In the genomic region with DNA sequence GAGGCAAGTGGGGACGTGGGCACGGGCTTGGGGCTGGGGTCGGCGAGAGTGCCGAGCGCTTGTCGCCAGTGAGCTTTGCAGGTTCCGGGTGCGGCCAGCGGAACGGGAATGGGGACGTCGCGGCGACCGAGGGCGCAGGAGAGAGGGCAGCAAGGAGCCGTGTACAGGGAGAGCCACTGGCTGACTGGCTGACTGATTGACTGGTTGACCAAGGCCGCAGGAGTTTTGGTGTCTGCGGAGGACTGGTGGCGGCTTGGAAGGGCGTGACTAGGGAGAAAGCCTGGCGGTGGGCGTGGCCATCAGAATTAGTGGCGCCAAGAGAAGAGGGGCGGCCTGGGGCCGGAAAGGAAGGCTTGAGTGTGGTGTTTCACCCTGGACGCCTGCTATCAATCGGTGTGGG, we compare ENCODE assay signal across 8 mouse cellular contexts. TPM values are rescaled to one million over a fixed set of nuclear protein-coding genes. Genes with fewer than 3 reads are reported as not detected.
DNase-seq lines count a peak whose midpoint lies in the region; ATAC-seq and TF ChIP-seq lines count a peak whose summit lies in the region.
"Not testable (repeated sequence)": the region's sequence is repeated elsewhere in the genome, so short reads cannot be mapped to it uniquely, and the experiment has no call there.

No protein-coding gene starts in this region.

- not testable (repeated sequence) for TF ChIP-seq EP300 in stomach, postnatal 0 days (optimal IDR thresholded peaks at IDR 0.05)

- TF ChIP-seq POLR2A in myocyte (IDR thresholded peaks at IDR 0.05; ENCODE audit: insufficient read length, low read depth): not testable (repeated sequence)

- H3K9ac ChIP-seq in embryonic facial prominence, embryonic 11.5 days (replicated peaks; ENCODE audit: low read length): not testable (repeated sequence)
- H3K9ac ChIP-seq in hindbrain, embryonic 14.5 days: peak overlapping the region; percentile 63
- H3K9ac ChIP-seq in lung, embryonic 14.5 days: peak overlapping the region; percentile 70
- H3K9ac ChIP-seq in stomach, postnatal 0 days (ENCODE audit: low read length): peak overlapping the region; percentile 76

- CTCF ChIA-PET in Patski (lab: Charles Lee): not testable (repeated sequence)

- peak overlapping the region; percentile 55 for H3ac ChIP-seq in myocyte (ENCODE audit: control insufficient read depth, insufficient read length)

- not testable (repeated sequence) for TF ChIP-seq CTCF in Patski (IDR thresholded peaks at IDR 0.05); gastrocnemius, adult 2 months (IDR thresholded peaks at IDR 0.05); layer of hippocampus, adult 2 months (conservative IDR thresholded peaks at IDR 0.05); lung, embryonic 14.5 days (IDR thresholded peaks at IDR 0.05; ENCODE audit: low read depth); stomach, postnatal 0 days (IDR thresholded peaks at IDR 0.05; ENCODE audit: low read depth)

- peak overlapping the region; percentile 57 for H3K4me3 ChIP-seq in embryonic facial prominence, embryonic 11.5 days (ENCODE audit: low read depth, low read length)
- H3K4me3 ChIP-seq in gastrocnemius, adult 2 months: peak overlapping the region; percentile 75
- peak overlapping the region; percentile 64 for H3K4me3 ChIP-seq in hindbrain, embryonic 14.5 days (replicated peaks; ENCODE audit: low read length)
- H3K4me3 ChIP-seq in layer of hippocampus, adult 2 months: peak overlapping the region; percentile 93
- peak overlapping the region; percentile 63 for H3K4me3 ChIP-seq in lung, embryonic 14.5 days (ENCODE audit: low read depth, low read length)
- peak overlapping the region; percentile 52 for H3K4me3 ChIP-seq in myocyte
- peak overlapping the region; percentile 74 for H3K4me3 ChIP-seq in stomach, postnatal 0 days (ENCODE audit: low read depth, low read length)

- 0% methylated on average over 11 of the region's 29 CpGs for WGBS in embryonic facial prominence, embryonic 11.5 days
- 0% methylated on average over 13 of the region's 29 CpGs for WGBS in hindbrain, embryonic 14.5 days
- WGBS in lung, embryonic 14.5 days: 1% methylated on average over 11 of the region's 29 CpGs
- 0% methylated on average over 12 of the region's 29 CpGs for WGBS in stomach, postnatal 0 days

- H3K4me2 ChIP-seq in embryonic facial prominence, embryonic 11.5 days (ENCODE audit: low read depth, low read length); myocyte (ENCODE audit: low read depth): not testable (repeated sequence)
- peak overlapping the region; percentile 75 for H3K4me2 ChIP-seq in hindbrain, embryonic 14.5 days (replicated peaks)
- H3K4me2 ChIP-seq in lung, embryonic 14.5 days: peak overlapping the region; percentile 78
- peak overlapping the region; percentile 73 for H3K4me2 ChIP-seq in stomach, postnatal 0 days (replicated peaks; ENCODE audit: low read depth)

- not testable (repeated sequence) for H3K36me3 ChIP-seq in embryonic facial prominence, embryonic 11.5 days (replicated peaks; ENCODE audit: control insufficient read depth, insufficient read depth, low read depth, low read length); myocyte (ENCODE audit: control insufficient read depth, insufficient read depth); stomach, postnatal 0 days (ENCODE audit: control insufficient read depth, insufficient read depth, low read length)
- H3K36me3 ChIP-seq in hindbrain, embryonic 14.5 days (replicated peaks; ENCODE audit: control insufficient read depth, insufficient read depth): peaks cover 40% of the 10 kb centered on the region
- peaks cover 45% of the 10 kb centered on the region for H3K36me3 ChIP-seq in lung, embryonic 14.5 days (ENCODE audit: insufficient read depth)

- H3K27ac ChIP-seq in embryonic facial prominence, embryonic 11.5 days (replicated peaks; ENCODE audit: low read depth, low read length); layer of hippocampus, adult 2 months; lung, embryonic 14.5 days (ENCODE audit: low read depth); stomach, postnatal 0 days (replicated peaks): not testable (repeated sequence)
- H3K27ac ChIP-seq in gastrocnemius, adult 2 months: peak overlapping the region; percentile 98; the same call in 1 of the 2 replicates
- 0 out of 2 replicates have a peak overlapping the region, but pooled peaks have one; percentile 88 for H3K27ac ChIP-seq in hindbrain, embryonic 14.5 days

- not testable (repeated sequence) for H3K27me3 ChIP-seq in Patski; embryonic facial prominence, embryonic 11.5 days (ENCODE audit: control insufficient read depth, insufficient read depth, low read length); hindbrain, embryonic 14.5 days (ENCODE audit: control insufficient read depth, insufficient read depth, low read length); lung, embryonic 14.5 days (ENCODE audit: insufficient read depth, low read length); myocyte (ENCODE audit: control insufficient read depth, insufficient read depth, insufficient read length); stomach, postnatal 0 days (ENCODE audit: control insufficient read depth, insufficient read depth, low read length)

- POLR2A ChIA-PET in Patski (lab: Charles Lee): not testable (repeated sequence)

- H3K9me3 ChIP-seq in embryonic facial prominence, embryonic 11.5 days (replicated peaks; ENCODE audit: control insufficient read depth, low read length); hindbrain, embryonic 14.5 days (ENCODE audit: control insufficient read depth, low read length); lung, embryonic 14.5 days (ENCODE audit: low read depth, low read length); stomach, postnatal 0 days (ENCODE audit: control insufficient read depth, low read length): not testable (repeated sequence)

- ATAC-seq in Patski: peak; percentile 58
- peak; percentile 78 for ATAC-seq in embryonic facial prominence, embryonic 11.5 days (replicated peaks; ENCODE audit: insufficient number of reproducible peaks, low FRiP score, low TSS enrichment, low read depth)
- ATAC-seq in hindbrain, embryonic 14.5 days (ENCODE audit: low FRiP score): peak; percentile 55; the same call in 1 of the 2 replicates
- peak; percentile 69 for ATAC-seq in lung, embryonic 14.5 days (ENCODE audit: insufficient read depth)
- peak; percentile 60 for ATAC-seq in stomach, postnatal 0 days (ENCODE audit: low FRiP score, low TSS enrichment)

- in situ Hi-C loops in Patski (cut with MboI; ENCODE audit: low pct_unique_long_range_greater_than_20kb): loop anchor here (10.0 kb wide), 1 partner anchor 224 kb away; a partner anchor contains a TSS

- intact Hi-C loops in gastrocnemius, adult 2 months (cut with DNase I): loop anchor here (5.0 to 10.0 kb wide), 2 partner anchors 227 to 374 kb away; a partner anchor contains a TSS

- not testable (repeated sequence) for DNase-seq in Patski (ENCODE audit: low read depth, low spot score); embryonic facial prominence, embryonic 11.5 days (ENCODE audit: low spot score); gastrocnemius, adult 2 months; hindbrain, embryonic 14.5 days (ENCODE audit: low spot score); layer of hippocampus, adult 2 months (ENCODE audit: low spot score in 2 of 2); lung, embryonic 14.5 days; stomach, postnatal 0 days (ENCODE audit: low spot score)

- H3K79me2 ChIP-seq in myocyte (ENCODE audit: control insufficient read depth, insufficient read depth): not testable (repeated sequence)

- not testable (repeated sequence) for H3K4me1 ChIP-seq in embryonic facial prominence, embryonic 11.5 days (ENCODE audit: control insufficient read depth, insufficient read depth, low read length); hindbrain, embryonic 14.5 days (replicated peaks; ENCODE audit: control insufficient read depth, insufficient read depth, low read length); lung, embryonic 14.5 days (ENCODE audit: insufficient read depth); stomach, postnatal 0 days (replicated peaks; ENCODE audit: control insufficient read depth, insufficient read depth)

RNA-seq across cellular contexts. Expression of a gene that starts 0.4 kb away (rescaled TPM):
- polyA plus RNA-seq in Patski (2021): 12.0 TPM
- polyA plus RNA-seq in embryonic facial prominence, embryonic 11.5 days (2014; fragmentation: Nextera tagmentation; extraction: Ambion mirVana): 5.0 and 5.1 TPM in 2 replicates
- total RNA-seq in gastrocnemius, adult 2 months (2021): 10 to 100 TPM; 12.6 to 14.5 TPM
- 4.6 and 6.2 TPM in 2 replicates for polyA plus RNA-seq in hindbrain, embryonic 14.5 days (2014; fragmentation: Nextera tagmentation; extraction: Ambion mirVana)
- total RNA-seq in layer of hippocampus, adult 2 months (2021): 10 to 100 TPM; 16.4 to 16.7 TPM
- 8.1 and 10.2 TPM in 2 replicates for polyA plus RNA-seq in lung, embryonic 14.5 days (2014; fragmentation: Nextera tagmentation; extraction: Ambion mirVana)
- 3.2 TPM for polyA plus RNA-seq in myocyte (2012; fragmentation: generic; extraction: Trizol)
- 2.1 and 2.9 TPM in 2 replicates for polyA plus RNA-seq in stomach, postnatal 0 days (2015; fragmentation: Nextera tagmentation; extraction: Ambion mirVana)

RNA-seq across cellular contexts. Expression of a gene that starts 1.9 kb away (rescaled TPM):
- 33.2 TPM for polyA plus RNA-seq in Patski (2021)
- polyA plus RNA-seq in embryonic facial prominence, embryonic 11.5 days (2014; fragmentation: Nextera tagmentation; extraction: Ambion mirVana): 147 and 150 TPM in 2 replicates
- total RNA-seq in gastrocnemius, adult 2 months (2021): 1 to 10 TPM; 1.1 to 1.4 TPM
- polyA plus RNA-seq in hindbrain, embryonic 14.5 days (2014; fragmentation: Nextera tagmentation; extraction: Ambion mirVana): 32.7 and 37.7 TPM in 2 replicates
- 1 to 10 TPM; 6.3 to 9.1 TPM for total RNA-seq in layer of hippocampus, adult 2 months (2021)
- polyA plus RNA-seq in lung, embryonic 14.5 days (2014; fragmentation: Nextera tagmentation; extraction: Ambion mirVana): 122 and 135 TPM in 2 replicates
- polyA plus RNA-seq in myocyte (2012; fragmentation: generic; extraction: Trizol): 17.5 TPM
- 29.0 and 32.6 TPM in 2 replicates for polyA plus RNA-seq in stomach, postnatal 0 days (2015; fragmentation: Nextera tagmentation; extraction: Ambion mirVana)

RNA-seq across cellular contexts. Expression of a gene that starts 45.5 kb away (rescaled TPM):
- polyA plus RNA-seq in Patski (2021) (0.40 TPM), myocyte (2012; fragmentation: generic; extraction: Trizol) (0.01 TPM)
- 1.1 and 1.6 TPM in 2 replicates for polyA plus RNA-seq in embryonic facial prominence, embryonic 11.5 days (2014; fragmentation: Nextera tagmentation; extraction: Ambion mirVana)
- under 1 TPM in 1 of 2 experiments, not detected in 1; 0.14 TPM for total RNA-seq in gastrocnemius, adult 2 months (2021)
- polyA plus RNA-seq in hindbrain, embryonic 14.5 days (2014; fragmentation: Nextera tagmentation; extraction: Ambion mirVana): 0.50 and 0.68 TPM in 2 replicates
- under 1 TPM in 1 of 2 experiments, not detected in 1; 0.44 TPM for total RNA-seq in layer of hippocampus, adult 2 months (2021)
- polyA plus RNA-seq in lung, embryonic 14.5 days (2014; fragmentation: Nextera tagmentation; extraction: Ambion mirVana): 1.5 and 1.6 TPM in 2 replicates
- polyA plus RNA-seq in stomach, postnatal 0 days (2015; fragmentation: Nextera tagmentation; extraction: Ambion mirVana): 1.1 and 1.2 TPM in 2 replicates
